Mouse (Mus musculus) CH12F3 (cell line): ENCODE data around the gene Oprm1.

ENCODE experiments used
- in situ Hi-C: fragments of 300-500 bp; cut with MboI; formaldehyde crosslinking; loops from 2 replicates; pipeline ENCODE4 v1.14.3; 2020; ENCODE audit warnings: low sequenced_read_pairs

Oprm1 gene

DNA sequence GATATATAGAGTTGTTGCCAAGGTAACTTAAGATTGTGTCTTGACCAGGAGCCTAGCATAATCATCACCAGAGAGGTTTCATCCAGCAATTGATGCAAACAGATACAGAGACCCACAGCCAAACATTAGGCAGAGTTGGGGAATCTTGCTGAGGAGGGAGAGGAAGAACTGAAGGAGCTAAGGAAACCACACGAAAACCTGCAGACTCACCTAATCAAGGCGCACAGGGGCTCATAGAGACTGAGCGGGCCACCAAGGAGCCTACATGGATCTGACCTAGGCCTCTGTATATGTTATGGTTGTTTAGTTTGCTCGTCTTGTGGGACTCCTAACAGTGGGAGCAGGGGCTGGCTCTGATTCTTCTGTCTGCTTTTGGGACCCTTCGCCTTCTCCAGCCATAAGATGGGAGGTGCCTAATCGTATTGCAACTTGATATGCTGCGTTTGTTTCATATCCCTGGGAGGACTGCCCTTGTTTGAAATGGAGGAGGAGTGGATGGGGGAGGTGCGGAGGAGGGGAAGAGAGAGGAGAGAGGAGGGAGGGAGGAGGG, 318.4 kb downstream of the Oprm1 start:
- in situ Hi-C loops: no loop called here

DNA sequence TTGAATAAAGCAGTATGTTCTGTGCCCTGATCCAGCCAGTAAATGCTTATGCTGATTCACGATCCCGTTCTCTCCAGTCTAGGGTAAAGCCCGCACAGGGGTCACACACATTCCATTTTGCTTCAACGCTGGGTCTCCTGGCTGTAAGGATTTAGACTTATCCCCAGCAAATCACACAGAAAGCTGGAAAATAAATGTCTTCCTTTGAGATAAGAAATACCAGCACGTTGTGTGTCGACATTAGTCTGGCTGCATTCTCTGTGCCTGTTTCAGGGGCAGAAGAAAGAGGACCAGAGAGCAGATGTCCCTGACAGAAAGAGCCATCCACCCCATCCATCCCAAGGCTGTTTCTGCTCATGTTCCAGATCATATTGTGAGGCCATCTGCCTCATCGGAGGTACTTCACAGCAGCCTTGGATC, 319.1 kb downstream of the Oprm1 start:
- in situ Hi-C loops: no loop called here

DNA sequence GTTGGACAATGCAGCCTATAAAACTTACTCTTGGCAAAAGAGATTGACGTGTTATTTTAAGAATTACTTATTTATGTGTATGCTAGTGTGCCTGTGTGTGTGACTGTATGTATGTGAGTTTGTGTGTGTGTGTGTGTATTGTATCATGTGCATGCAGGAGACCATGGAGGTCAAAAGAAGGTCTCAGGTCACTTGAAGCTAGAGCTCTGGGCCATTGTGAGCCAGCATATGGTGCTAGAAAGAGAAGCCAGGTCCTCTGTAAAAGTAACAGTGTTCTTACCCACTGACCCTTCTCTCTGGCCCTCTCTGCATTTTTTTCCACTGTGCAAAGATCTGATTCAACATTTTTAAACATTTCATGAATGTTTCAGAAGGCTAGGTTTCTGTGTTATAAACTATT, 319.7 kb downstream of the Oprm1 start:
- in situ Hi-C loops: no loop called here
